Mouse (Mus musculus) left cerebral cortex, postnatal 25 days (tissue): ENCODE results near the gene Sgms1. TPM values are rescaled to one million over a fixed set of nuclear protein-coding genes. Genes with fewer than 3 reads are reported as not detected.

ENCODE experiments used
- DNase-seq, 2 experiments: peaks; one replicate each; pipeline ENCODE4 v3.0.0; 2022; ENCODE audit warnings: low spot score in 2 of 2, mixed read lengths in 1 of 2
- intact Hi-C: fragments of 180-260 bp; cut with DNase I; formaldehyde crosslinking; loops from one replicate; pipeline ENCODE4 v1.15.1; 2025
- total RNA-seq, 2 experiments: library from RNA; stranded (reverse); gene quantifications; 2 replicates each; pipeline ENCODE4 v1.2.3; 2021

The Sgms1 gene
- total RNA-seq, 2 experiments from 2014 or later, result 44.2 to 53.5 TPM

DNA sequence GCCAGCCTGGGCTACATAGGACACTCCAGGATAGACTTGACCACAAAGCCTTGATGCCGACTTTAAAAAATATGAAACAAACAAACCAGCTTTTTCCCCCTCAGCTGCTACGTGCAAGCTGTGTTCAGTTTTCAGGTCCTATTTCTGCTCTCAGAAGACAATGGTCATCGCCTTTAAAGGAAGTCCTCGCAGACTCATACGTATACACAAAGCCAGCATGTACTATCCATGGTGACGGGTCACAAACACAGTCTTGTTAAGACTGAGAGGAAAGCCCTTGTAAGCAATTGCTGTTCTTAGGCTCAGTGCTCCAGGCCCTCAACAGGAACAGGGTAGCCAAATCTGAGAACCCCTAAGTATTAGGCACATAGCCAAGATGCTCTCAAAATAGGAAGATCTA is 110.1 kb downstream of the Sgms1 start:
- DNase-seq, result no peak
- intact Hi-C loops, result no loop called here

DNA sequence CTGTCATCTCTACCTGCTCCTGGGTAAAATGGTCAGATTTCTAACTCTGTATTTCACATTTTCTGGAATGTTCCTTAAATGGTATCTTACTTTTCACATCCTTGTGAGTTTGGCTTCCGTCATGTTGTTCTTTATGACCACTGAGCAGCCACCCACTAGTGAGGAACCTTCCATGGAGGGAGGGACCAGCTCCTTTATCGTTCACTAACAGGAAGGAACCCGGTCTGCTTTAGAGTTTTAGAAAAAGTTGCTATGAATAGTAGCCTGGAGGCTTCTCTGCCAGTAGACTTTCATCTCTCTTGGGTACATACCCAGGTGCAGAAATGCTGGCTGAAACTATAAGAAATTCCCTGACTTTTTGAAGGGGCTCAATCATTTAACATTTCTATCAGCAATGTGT is 111.6 kb downstream of the Sgms1 start:
- intact Hi-C loops, result no loop called here
- DNase-seq, result no peak

DNA sequence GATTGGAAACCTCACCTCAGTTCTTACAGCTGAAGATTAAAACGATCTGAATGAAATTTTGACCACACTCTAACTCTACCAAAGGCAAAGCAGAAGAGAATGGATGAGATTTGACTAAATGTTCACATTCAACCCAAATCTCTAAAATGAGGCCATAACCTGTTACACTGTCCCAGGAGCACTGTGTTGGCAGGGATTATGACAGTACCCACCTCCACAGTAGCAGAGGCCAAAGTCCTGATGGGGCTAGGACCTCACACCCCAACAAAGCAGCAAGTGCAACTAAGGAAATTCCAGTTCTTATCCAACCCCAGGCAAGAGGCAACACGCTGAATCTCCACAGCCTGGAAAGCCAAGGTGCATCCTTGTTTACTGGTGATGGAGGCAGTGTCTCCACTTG is 112.2 kb downstream of the Sgms1 start:
- DNase-seq, result no peak
- intact Hi-C loops, result no loop called here

DNA sequence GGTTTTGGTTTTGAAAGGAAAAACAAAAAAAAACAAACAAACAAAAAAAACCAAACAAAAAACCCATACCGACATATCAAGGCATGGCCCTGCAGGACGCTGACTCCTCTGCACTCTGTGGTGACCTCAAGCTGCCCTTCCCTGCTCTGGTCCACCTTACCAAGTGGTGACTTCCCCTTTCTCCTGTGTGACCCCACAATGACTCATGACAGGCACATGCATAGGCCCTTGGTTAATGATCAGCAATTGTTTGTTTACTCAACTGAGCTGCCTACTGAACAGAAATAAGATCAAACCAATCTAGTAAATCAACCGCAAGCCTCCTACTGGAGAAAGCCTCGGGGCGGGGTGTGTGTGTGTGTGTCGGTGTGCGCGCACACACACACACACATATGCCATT is 112.7 kb downstream of the Sgms1 start:
- no peak for DNase-seq
- intact Hi-C loops, result no loop called here

DNA sequence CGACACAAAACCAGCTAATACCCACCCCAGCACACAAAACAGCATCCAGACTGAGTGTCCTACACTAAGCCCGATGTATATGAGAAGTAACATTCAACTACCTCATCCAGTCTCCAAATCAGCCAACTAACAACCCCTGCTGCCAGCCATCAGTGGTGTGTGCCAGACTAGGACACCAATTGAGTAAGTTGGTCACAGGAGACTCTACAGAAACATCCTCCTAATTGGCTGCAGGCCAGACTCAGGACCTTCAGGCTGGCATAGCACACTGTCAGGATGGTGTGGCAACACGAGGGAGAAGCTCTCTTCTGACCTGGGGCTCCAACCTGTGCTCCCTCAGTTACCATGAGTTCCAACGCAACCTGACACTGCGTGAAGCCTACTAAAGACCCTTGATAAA is 113.3 kb downstream of the Sgms1 start:
- intact Hi-C loops, result no loop called here
- DNase-seq, result no peak

DNA sequence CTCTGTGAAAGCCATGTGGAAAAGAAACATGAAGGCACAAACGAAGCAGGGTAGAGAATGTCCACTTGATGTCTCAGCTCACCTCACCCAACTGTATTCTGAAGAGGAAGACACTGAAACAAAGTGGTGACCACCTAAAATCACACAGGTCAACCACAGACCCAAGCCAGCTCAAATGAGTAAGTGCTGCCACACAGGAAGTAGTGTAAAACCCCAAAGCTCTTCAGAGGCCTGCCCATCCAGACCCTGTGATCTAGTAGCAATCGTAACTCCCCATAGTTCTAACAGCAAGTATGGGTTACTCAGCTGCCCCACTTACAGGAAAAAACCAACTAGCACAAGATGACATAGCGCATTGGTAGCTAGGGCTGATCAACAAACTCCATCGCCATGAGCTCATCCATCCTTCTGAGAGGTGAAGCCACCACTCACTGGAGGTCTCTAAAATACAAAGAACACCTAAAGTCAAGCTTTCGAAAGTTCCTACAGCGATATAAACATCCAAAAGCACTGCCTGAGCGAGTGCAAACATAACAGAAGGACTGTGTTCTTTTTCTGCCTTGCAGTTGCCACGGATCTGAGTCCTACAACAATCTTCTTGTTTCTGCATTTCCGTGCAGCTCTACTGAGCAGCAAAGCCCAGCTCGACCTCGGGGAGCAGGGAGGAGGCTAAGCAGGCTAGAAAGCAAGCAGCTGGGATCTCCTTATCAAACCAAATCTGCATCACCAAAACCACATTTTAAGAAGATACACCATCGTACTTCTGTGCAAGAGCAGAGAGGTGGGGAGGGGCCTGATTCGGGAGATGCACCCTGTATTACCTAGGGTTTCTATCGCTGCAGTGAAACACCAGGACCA is 114.2 kb downstream of the Sgms1 start:
- intact Hi-C loops, result no loop called here

DNA sequence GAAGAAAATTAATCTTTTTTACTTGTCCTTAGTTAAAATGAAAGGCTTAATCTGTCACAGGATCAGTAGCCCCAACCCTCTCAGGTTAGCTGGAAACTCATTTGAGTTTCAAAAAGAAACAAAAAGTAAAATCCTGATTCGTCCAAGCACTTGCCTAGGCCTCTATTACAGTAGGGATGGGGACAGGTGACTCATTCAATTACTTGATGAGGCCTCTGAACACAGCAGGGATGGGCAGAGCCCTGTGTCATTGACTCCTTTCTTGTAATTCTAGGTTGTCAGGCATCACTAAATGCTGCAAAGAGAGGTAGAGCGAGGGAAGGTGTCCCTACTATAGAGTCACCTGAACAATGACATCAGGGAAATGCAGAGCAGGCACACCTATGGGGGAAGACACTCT is 115.4 kb downstream of the Sgms1 start:
- intact Hi-C loops, result no loop called here

More for the DNA sequence above, 114.2 kb downstream of the Sgms1 start:
- DNase-seq, result no peak

DNA sequence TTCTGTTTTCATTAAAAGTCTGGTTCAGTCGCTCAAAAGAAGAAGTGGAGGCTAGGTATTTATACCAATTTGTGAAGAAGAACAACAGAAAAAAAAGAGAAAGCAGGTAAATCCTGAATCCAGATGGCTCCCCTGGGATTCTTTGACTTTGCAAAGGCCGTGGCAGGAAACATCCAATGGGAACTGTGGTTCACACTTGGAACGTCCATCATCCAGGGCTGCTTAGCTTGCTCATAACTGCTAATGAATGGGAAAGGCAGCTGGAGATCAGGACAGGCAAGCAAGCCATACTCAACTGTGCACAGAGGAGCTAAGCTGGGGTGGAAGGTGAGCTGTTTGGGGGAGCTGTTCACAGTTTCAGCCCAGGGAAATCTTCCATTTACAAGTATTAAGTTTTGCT is 115.8 kb downstream of the Sgms1 start:
- intact Hi-C loops, result no loop called here

More for the DNA sequence above, 115.4 kb downstream of the Sgms1 start:
- no peak for DNase-seq

DNA sequence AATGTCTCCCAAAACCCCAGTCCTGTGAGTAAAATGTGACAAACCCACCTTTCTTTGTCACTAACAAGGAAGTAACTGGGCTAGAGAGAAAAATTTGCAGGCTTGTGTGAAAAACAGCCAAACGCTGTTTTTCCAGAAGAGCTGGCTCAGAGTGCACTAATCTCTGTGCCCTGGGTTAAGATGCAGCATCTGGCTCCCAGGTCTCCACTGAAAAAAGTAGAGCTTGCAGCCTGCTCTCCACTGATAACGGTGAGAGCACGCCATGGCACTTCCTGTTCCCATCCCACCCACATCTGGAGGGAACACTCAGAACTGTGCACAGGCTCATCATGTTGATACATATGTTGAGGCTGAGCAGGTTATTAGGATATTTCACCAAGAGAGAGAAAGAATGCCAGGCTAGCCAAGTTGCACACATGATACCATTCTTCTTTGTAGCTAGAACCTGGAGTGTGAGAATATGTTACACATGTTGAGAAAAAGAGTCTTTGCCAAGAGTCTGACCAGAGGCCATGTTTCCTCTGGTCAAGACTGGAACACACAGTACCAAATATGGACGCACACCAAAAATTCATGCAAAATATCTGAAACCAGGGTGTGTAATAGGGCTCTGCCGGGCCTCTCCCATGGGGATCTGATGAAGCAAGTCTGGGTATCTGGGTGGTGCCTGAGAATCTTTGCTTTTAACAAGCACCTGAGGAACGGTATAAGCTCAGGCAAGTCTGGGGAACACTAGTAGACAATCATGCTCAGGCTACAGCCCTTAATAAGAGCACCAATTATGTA is 116.8 kb downstream of the Sgms1 start:
- no peak for DNase-seq
- intact Hi-C loops, result no loop called here

More for the DNA sequence above, 115.8 kb downstream of the Sgms1 start:
- DNase-seq, result no peak

DNA sequence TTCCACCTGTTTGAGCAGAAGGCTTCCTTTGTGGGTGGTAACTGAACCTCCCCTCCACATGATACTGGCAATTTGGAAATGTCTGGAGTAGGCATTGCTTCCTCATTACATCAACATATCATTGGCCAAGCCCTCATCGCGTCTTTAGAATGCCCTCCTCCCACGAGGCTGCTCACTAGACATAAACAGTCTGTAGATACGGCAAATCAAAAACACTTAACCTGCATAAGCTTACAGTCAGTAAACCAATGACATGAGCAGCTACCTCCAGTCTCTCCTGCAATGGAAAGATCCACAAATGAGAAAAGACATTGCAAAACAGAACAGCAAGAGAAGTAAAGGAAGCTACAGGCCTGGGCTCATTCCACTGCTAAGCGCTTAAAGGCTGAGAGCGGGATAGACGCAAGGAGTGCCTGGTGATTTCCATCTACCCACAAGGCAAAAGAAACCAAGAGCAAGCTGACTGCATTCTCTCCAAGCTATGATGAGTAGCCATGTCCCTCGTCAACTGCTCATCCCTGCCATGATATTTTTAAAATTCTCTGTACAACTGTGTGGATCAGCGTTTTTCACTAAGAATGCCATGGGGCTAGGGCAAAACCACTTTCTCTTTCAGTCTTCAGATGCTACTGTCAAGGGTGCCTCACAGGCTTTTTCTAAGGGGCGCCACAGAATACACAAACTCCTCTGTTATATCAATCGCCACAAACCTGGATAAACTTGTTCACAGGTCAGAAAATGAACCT is 117.9 kb downstream of the Sgms1 start:
- DNase-seq, result no peak

DNA sequence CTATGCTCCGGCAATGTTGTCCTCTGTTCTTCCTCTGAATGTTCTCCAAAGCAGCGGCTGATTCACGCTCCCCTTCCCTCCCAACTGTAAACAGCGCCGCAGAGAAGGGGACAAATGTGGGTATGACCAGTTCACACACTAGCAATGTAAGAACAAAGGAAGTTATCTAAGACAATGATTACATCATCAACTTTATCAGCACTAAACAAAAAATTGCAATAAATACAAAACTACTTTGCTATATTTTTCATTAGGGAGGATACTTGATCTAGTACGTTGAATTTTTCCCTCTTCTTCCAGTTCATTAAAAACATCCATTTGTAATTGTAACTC is 119.7 kb downstream of the Sgms1 start:
- no peak for DNase-seq
- intact Hi-C loops, result no loop called here

More for the DNA sequence above, 117.9 kb downstream of the Sgms1 start:
- intact Hi-C loops, result no loop called here

DNA sequence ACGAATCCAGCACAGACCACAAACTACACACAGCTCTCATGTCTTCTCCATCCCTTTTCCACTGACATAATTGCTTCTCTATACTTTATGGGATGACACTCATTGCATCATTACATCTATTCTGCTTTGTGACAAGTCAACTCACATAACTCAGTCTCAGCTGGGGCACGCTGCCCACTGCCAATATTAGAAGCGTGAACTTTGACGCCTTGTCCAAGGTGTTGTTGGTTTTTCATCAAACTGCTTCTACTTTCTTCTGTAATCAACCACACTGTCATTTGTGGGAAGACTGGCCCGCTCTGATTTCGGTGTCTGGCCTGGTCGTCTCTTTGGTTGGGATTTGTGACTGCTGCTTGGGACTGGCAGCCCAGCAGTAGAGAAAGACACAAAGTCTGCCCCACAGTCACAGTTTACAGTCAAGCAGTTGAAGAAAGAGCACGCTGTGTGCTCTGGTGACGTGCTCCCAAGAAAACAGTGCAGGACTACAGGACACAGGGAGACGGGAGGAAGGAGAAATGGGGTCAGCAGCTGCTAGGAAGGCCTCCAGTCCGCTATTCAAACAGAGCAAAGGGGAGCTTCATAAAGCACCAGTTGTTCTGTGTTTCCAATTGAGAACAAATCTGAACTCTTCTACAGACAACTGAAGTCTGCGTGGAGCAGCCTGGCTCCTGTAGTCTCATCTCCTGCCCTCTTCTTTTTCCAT is 120.2 kb downstream of the Sgms1 start:
- intact Hi-C loops, result no loop called here
- peak in 1 of 2 experiments; percentile 34 for DNase-seq

DNA sequence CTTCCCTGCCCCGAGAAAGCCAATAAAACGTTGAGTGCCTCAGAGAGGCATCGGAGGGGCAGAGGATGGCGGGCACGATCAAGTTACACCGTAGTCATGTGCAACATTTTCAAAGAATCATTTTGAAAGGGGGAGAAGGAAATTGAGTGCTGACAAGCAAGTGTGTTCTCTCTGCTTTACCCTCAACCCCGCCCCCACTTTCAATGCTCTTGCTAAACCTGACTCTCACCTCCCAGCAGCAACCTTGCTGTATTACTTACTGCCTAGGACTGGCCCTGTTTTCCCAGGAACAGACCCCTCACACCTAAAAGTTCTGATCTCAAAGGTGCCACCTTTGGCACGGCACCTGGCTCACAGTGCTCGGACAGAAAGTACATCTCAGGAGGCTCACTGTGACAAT is 121.0 kb downstream of the Sgms1 start:
- DNase-seq, result no peak
- intact Hi-C loops, result no loop called here

DNA sequence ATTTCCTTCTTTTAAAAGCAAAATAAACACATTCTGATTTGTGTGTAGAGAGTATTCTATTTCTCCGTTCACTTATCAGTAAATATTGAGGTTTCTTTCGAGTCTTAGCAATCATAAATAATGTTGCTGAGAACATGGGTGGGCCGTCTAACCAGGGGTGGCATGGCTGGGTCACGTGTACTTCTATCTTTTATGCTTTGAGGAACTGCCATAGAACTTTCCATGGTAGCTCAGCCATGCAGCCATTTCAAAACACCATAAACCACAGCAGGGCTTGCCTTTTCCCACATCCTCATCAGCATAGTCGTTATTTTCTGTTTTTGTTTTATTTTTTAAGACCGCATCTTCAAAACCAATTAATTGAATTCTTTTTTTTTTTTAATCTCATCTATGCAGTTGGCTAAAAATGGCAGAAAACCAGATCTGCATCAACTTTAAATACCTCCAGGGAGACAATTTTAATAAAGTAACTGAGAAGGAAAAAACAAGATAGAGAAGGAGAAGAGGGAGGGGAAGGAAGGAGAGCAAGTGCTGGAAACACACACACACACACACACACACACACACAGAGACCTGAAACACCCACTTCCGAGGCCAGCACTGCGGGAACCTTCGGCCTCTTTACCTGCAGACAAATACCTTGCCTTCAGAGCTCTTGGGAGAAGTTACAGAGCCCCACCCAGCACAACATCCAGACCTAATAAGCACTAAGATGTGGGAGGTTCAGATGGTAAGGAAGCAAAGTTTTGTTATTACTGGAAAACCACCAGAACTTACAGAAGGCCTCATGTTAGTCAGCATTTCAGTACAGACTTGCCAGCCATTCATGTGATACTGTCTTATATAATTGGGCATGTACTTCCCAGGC is 122.9 kb downstream of the Sgms1 start:
- intact Hi-C loops, result no loop called here
- DNase-seq, result peak; percentile 24 to 55

DNA sequence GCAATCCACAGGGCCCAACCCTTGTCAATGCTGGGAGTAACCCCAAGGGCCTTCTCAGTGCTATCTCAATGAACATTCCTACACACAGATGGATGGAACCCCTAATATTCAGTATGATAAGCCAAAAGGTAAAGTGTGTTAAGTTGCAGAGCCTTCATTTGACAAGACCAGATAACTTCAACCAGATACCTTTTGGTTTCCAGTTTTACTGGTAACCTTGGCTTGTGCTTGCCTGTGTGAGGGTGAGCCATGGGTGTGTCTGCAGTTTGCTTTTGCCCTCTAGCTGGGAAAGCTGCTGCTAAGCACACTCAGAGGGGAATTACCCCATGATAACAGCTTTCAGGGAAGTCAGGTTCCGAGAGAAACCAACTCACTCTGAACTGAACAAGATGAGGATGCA is 125.8 kb downstream of the Sgms1 start:
- DNase-seq, result no peak
- intact Hi-C loops, result no loop called here

DNA sequence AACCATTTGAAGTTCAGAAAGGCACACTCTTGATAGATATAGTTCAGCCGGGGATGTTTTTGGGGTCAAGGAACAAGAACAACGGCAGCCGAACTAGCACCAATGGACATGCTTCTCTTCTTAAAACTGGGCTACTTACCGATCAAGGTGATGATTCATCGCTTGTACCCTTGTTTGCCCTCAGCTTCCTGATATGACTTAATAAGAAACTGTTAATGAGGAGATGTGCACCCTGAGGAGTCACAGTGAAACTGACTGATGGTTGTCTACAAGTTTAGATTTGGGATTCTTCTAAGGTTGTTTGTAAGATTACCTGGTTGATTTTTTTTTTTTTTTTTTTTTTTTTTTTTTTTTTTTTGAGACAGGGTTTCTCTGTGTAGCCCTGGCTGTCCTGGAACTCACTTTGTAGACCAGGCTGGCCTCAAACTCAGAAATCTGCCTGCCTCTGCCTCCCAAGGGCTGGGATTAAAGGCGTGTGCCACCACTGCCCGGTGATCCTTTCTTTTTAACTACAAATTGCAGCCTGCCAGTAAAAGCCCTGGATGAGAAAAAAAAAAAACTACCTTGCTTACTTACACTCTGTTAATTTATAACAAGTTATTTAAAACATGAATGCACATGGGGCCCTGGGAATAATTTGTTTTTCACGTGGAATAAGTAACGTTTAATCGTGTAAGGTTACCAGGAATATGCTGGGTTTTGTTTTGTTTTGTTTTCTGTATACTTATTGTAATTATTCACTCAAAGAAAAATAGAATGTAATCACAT is 126.5 kb downstream of the Sgms1 start:
- no peak for DNase-seq
- intact Hi-C loops, result no loop called here

DNA sequence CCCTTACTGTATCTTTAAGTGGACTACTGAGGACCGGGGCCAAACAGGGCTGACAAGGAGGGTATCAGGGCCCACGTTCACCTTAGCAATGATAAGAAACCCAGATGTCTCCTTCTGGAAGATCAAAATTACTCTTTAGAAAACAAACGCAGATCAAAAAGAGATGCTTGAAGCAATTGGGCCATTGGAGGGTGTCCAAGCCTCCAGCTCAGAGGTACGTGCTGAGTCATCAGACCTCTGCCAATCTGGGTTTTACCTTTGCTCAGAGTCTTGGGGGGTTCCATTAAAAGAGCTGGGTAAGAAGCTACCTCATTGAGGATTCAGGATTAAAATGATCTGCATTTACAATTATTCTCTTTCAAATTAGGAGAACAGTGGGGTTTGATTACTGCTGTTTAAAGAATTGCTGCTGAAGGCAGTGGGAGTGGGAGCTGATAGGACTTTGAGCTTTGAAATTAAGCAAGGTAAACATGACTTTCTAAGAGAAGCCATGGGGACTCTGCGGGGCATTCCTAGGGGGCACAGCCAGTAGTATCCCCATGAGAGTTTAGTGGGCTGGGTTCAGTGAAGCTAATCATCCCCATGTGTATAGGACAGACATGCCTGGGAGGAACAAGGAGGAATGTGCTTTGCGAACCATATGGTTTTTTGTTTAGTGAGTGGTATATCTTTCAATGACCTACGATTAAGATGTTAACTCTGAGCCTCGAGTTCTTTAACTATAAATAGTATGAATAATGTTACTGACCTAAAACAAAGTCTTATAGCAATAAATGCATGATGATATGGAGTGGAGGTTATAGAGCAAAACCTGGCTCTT is 128.4 kb downstream of the Sgms1 start:
- intact Hi-C loops, result no loop called here
- DNase-seq, result no peak
